Mouse (Mus musculus): ENCODE results near the gene Atf4.
A peak's percentile ranks its signal among the peaks of the same experiment; 100 is the strongest.

Gene Atf4

DNA sequence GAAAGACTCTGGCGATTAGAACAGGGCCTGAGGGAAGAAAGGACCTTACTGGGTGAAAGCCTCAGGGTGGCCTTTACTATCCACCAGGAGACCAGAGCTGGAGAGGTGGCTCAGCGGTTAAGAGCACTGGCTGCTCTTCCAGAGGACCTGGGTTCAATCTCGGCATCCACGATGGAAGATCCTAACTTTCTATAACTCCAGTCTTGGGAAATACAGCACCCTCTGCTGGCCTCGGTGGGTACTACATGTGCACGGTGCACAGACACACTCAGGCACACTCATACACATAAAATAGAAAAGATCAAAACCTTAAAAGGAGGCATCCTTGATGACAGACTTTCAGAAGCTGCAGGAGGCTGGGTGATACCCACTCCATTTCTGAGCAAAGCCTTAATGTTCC lies 25.7 kb downstream of the Atf4 start:
- peak; percentile 29 for DNase-seq (ENCODE audit: low read depth, low spot score)

DNA sequence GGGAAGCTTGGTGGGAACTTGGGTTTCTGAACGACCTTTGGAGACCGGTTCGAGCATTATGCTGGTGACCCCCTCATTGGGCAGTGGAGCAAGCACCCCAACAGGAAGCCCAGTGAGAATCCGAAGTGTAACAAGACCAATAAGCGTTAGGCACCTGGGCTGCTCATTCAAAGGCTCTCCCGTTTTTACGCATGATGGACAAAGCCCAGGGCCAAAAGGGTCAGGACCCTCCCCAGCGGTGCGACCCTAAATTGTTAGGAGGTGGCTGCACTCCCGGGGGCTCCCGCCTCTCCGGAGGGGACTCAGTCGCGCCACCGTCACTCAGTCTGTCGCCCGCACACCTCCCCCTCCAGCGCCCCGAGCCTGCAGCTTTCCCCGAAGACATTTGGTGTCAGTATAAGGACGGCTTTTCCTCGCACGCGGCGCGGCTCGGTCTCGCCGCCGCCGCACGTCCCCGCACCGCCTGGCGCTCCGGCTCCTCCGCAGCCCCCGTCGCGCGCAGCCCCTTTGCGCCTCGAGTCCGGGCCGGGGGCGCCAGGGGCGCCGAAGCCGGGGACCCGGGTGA lies 31.9 kb downstream of the Atf4 start, which contains the start of gene Cacna1i:
Gene Cacna1i, plus strand, starts transcription at position 388 of the 565 bp plus-strand sequence.
- DNase-seq (ENCODE audit: low read depth, low spot score) = no peak

DNA sequence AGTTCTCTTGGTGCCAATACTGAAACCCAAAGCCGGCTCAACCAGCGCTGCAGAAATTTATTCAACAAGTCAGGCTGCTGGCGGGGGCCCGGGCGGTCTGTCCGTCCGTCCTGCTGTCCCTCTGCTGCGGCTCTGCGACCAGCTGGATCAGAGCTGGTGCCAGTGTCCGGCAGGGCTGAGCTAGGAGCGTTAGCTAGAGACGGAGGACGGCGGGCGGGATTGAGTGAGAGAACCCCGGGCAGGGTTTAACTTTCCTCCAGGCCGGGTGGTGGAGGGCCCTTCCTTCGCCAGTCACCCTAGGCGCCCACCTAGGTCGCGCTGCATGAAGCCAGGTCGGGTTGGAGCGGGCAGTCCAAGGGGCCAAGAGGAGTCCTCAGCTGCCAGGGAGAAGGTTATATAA lies 33.1 kb downstream of the Atf4 start:
- DNase-seq (ENCODE audit: low read depth, low spot score) = no peak

DNA sequence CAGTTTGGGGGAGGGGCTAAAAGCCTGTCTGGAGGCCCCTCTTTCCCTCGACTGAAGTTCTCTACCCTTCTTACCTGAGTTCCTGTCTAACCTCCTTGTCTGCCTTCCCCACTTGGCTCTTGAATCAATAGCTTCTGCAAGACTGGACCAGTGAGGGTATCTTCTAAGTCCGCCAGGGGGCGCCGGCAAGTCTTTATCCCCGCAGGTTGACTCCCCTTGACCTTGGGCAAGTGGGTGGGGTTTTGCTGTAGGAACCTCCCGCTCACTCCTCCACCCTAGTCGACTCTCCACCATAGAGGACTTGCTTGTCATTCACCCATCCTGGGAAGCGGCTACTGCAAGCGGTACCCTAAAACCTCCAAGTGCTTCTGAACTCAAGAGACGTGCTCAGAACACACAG lies 34.5 kb downstream of the Atf4 start:
- DNase-seq (ENCODE audit: low read depth, low spot score) = peak; percentile 53

DNA sequence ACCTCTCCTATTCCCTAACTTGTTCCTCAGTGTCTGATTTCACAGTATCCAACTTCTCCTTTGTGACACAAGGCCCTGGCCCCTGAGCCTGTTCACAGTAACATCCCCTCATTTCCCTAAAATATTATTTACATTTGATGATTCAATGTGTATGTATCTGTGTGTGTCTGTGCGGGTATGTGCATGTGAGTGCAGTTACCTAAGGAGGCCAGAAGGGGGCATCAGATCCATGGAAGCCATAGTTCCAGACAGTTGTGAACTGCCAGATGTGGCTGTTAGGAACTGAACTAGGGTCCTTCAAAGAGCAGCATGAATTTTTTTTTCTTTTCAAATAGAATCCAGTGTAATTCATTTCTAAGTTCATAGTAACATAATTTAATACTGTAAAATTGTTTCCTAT lies 42.2 kb downstream of the Atf4 start:
- peak; percentile 8 for DNase-seq (ENCODE audit: low read depth, low spot score)

DNA sequence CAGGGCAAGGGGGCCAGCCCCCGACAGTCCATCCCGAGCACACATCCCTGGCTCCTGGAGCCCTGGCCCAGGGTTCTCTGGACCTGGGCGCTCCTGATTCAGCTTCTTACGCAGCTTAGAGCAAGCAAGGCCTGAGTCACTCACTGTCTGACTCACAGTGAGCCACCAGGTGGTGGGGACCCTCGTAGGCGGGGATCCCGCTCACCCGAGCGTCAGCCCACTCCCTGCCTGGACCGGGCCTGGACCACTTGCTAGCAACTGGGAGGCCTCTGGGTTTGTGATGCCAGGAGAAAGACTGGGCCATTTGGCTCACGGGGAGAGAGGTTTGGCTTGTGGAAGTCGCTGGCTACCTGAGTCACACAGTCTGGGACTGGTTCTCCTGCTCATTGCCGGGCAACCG lies 48.8 kb downstream of the Atf4 start:
- peak; percentile 5 for DNase-seq (ENCODE audit: low read depth, low spot score)

DNA sequence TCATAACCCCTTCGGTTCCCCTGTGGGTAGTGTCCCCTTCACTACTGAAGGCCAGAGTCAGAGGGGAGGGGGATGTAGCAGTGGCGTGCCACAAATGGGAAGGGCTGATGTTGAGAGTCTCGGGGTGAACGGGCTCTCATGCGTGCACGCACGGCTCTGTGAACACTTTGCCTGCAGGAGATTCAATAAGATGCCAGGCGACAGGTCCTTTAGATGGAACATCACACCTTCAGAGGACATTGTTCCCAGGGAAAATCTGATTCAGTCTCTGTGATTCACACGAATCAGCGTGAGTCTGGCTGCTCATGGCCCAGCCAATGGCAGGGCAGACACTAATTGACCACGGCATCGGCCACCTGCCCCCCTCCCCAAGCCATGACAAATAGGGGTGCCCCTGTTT lies 49.2 kb downstream of the Atf4 start:
- no peak for DNase-seq (ENCODE audit: low read depth, low spot score)

DNA sequence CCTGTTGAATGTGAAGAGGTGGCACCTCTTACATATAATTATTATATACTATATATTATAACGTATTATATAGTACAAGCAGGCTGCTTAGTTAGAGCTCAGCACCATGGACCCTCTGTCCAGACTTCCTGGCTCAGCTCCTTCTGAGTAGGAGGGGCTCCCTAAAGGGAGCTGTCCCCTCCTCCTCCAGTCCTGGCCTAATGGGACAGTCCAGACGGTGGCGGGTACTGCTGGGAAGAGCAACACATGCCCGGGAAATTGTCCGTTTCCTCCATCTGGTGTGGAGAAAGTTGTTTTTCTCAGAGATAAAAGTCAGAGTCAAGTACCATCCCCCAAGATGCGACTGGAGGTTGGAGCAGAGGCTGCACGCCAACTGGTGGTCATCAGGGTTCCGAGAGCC lies 51.2 kb downstream of the Atf4 start:
- no peak for DNase-seq (ENCODE audit: low read depth, low spot score)

Measured in 3T3-L1 (cell line).